Mouse (Mus musculus) limb, embryonic 13.5 days (tissue): ENCODE data around the gene Zfp518b. TPM values are rescaled to one million over a fixed set of nuclear protein-coding genes. Genes with fewer than 3 reads are reported as not detected.
A peak's percentile ranks its signal among the peaks of the same experiment; 100 is the strongest.

ENCODE experiments used
- ATAC-seq: fragments of 200-750 bp; cut with Nextera tagmentation; 2 replicates; pipeline ENCODE4 v1.8.0; 2017; ENCODE audit warnings: low read depth, moderate number of reproducible peaks, moderate TSS enrichment; ENCODE audit not compliant: low FRiP score
- H3K27ac ChIP-seq: fragments of 300-500 bp; sonication (generic); 2 replicates; pipeline ENCODE4 v1.5.1; 2015; ENCODE audit warnings: inconsistent platforms, mild to moderate bottlenecking, moderate library complexity
- H3K27me3 ChIP-seq: fragments of 300-500 bp; sonication (generic); 2 replicates; pipeline ENCODE4 v1.6.1; 2015; ENCODE audit warnings: mild to moderate bottlenecking, inconsistent platforms
- H3K36me3 ChIP-seq: fragments of 300-500 bp; sonication (generic); 2 replicates; pipeline ENCODE4 v1.6.1; 2015; ENCODE audit warnings: inconsistent platforms, mild to moderate bottlenecking, moderate library complexity
- H3K4me1 ChIP-seq: fragments of 300-500 bp; sonication (generic); 2 replicates; pipeline ENCODE4 v1.6.1; 2015; ENCODE audit warnings: inconsistent platforms
- H3K4me2 ChIP-seq: fragments of 300-500 bp; sonication (generic); replicated peaks from 2 replicates; pipeline ENCODE4 v1.6.1; 2015; ENCODE audit warnings: inconsistent platforms, mild to moderate bottlenecking, moderate library complexity
- H3K4me3 ChIP-seq: fragments of 300-500 bp; sonication (generic); 2 replicates; pipeline ENCODE4 v1.5.1; 2015; ENCODE audit warnings: moderate library complexity, mild to moderate bottlenecking, inconsistent platforms
- H3K9ac ChIP-seq: fragments of 300-500 bp; sonication (generic); 2 replicates; pipeline ENCODE4 v1.6.1; 2015; ENCODE audit warnings: mild to moderate bottlenecking, inconsistent platforms
- H3K9me3 ChIP-seq: fragments of 300-500 bp; sonication (generic); 2 replicates; pipeline ENCODE4 v1.6.1; 2016; ENCODE audit warnings: inconsistent platforms
- WGBS: fragments of 180-500 bp; shearing (Covaris S2); methylation state at CpG from one replicate; pipeline ENCODE4 v1.1.7; 2015; 5-methylcytosine and 5-hydroxymethylcytosine counted together
- polyA plus RNA-seq: library from polyadenylated mRNA; unstranded; fragments of >200 nt; fragmentation: Nextera tagmentation; extraction: Ambion mirVana; gene quantifications from 2 replicates; pipeline ENCODE4 v1.2.1, GENCODE M21; 2015

Gene Zfp518b
- polyA plus RNA-seq, 1 experiment from 2014 or later = 26.7 TPM

- no peak overlapping the region for H3K9ac ChIP-seq
- H3K4me3 ChIP-seq = no peak overlapping the region
- no peaks in the 10 kb centered on the region for H3K36me3 ChIP-seq
- no peak for ATAC-seq
- no peaks in the 10 kb centered on the region for H3K27me3 ChIP-seq
- WGBS = 51% methylated on average over 6 of the region's 6 CpGs
- H3K4me1 ChIP-seq = no peaks in the 10 kb centered on the region
- no peak overlapping the region for H3K4me2 ChIP-seq
- H3K27ac ChIP-seq = no peak overlapping the region
- H3K9me3 ChIP-seq = no peaks in the 10 kb centered on the region
Measured at GRCm38 (mm10) chr5:38656204-38656603, 28.4 kb downstream of the Zfp518b start.

- ATAC-seq = no peak
- Histone ChIP-seq H3K4me1 (no peaks in the 10 kb centered on the region), H3K9ac (no peak overlapping the region), H3K27ac (no peak overlapping the region), H3K4me3 (no peak overlapping the region), H3K36me3 (no peaks in the 10 kb centered on the region), H3K27me3 (no peaks in the 10 kb centered on the region), H3K4me2 (no peak overlapping the region), H3K9me3 (no peaks in the 10 kb centered on the region)
- 70% methylated on average over 12 of the region's 12 CpGs for WGBS
Measured at GRCm38 (mm10) chr5:38655421-38655928, 29.2 kb downstream of the Zfp518b start.

GRCm38 (mm10) chr5:38654571-38654970, 30.1 kb downstream of the Zfp518b start:
- H3K36me3 ChIP-seq = no peaks in the 10 kb centered on the region
- no peak overlapping the region for H3K27ac ChIP-seq
- no peak overlapping the region for H3K4me3 ChIP-seq
- no peak overlapping the region for H3K9ac ChIP-seq
- WGBS = 56% methylated on average over 1 of the region's 1 CpGs
- H3K4me1 ChIP-seq = no peaks in the 10 kb centered on the region
- no peak for ATAC-seq
- H3K9me3 ChIP-seq = no peaks in the 10 kb centered on the region
- H3K27me3 ChIP-seq = no peaks in the 10 kb centered on the region
- no peak overlapping the region for H3K4me2 ChIP-seq

- H3K4me2 ChIP-seq = no peak overlapping the region
- no peak overlapping the region for H3K4me3 ChIP-seq
- H3K4me1 ChIP-seq = no peaks in the 10 kb centered on the region
- H3K9me3 ChIP-seq = no peaks in the 10 kb centered on the region
- no peak for ATAC-seq
- no peak overlapping the region for H3K9ac ChIP-seq
- no peak overlapping the region for H3K27ac ChIP-seq
- 80% methylated on average over 2 of the region's 2 CpGs for WGBS
- no peaks in the 10 kb centered on the region for H3K27me3 ChIP-seq
- H3K36me3 ChIP-seq = no peaks in the 10 kb centered on the region
Measured at GRCm38 (mm10) chr5:38653101-38653500, 31.5 kb downstream of the Zfp518b start.

- no peak overlapping the region for H3K27ac ChIP-seq
- no peaks in the 10 kb centered on the region for H3K27me3 ChIP-seq
- peaks cover 5% of the 10 kb centered on the region; the same call in 1 of the 2 replicates for H3K9me3 ChIP-seq
- H3K4me3 ChIP-seq = no peak overlapping the region
- no peak overlapping the region for H3K4me2 ChIP-seq
- no peak for ATAC-seq
- H3K4me1 ChIP-seq = no peaks in the 10 kb centered on the region
- H3K9ac ChIP-seq = no peak overlapping the region
- WGBS = 59% methylated on average over 5 of the region's 5 CpGs
- H3K36me3 ChIP-seq = no peaks in the 10 kb centered on the region
Measured at GRCm38 (mm10) chr5:38651455-38651854, 33.2 kb downstream of the Zfp518b start.

GRCm38 (mm10) chr5:38641526-38641925, 43.1 kb downstream of the Zfp518b start:
- H3K9ac ChIP-seq = no peak overlapping the region
- H3K36me3 ChIP-seq = no peaks in the 10 kb centered on the region
- H3K4me3 ChIP-seq = no peak overlapping the region
- ATAC-seq = no peak
- no peak overlapping the region for H3K4me2 ChIP-seq
- 0 out of 2 replicates have a peak, but pooled peaks cover 2% of the 10 kb centered on the region for H3K9me3 ChIP-seq
- no peaks in the 10 kb centered on the region for H3K4me1 ChIP-seq
- no peaks in the 10 kb centered on the region for H3K27me3 ChIP-seq
- H3K27ac ChIP-seq = no peak overlapping the region

- H3K4me3 ChIP-seq = no peak overlapping the region
- 80% methylated on average over 5 of the region's 5 CpGs for WGBS
- no peaks in the 10 kb centered on the region for H3K9me3 ChIP-seq
- H3K27ac ChIP-seq = no peak overlapping the region
- no peak for ATAC-seq
- H3K9ac ChIP-seq = no peak overlapping the region
- H3K36me3 ChIP-seq = no peaks in the 10 kb centered on the region
- no peak overlapping the region for H3K4me2 ChIP-seq
- peaks cover 30% of the 10 kb centered on the region for H3K4me1 ChIP-seq
- no peaks in the 10 kb centered on the region for H3K27me3 ChIP-seq
Measured at GRCm38 (mm10) chr5:38636301-38636749, 48.3 kb downstream of the Zfp518b start.

- Histone ChIP-seq H3K27me3 (no peaks in the 10 kb centered on the region), H3K36me3 (no peaks in the 10 kb centered on the region), H3K9me3 (no peaks in the 10 kb centered on the region), H3K9ac (no peak overlapping the region), H3K4me3 (no peak overlapping the region), H3K4me2 (no peak overlapping the region), H3K27ac (peak overlapping the region; percentile 44; the same call in 1 of the 2 replicates), H3K4me1 (peaks cover 30% of the 10 kb centered on the region)
- 85% methylated on average over 1 of the region's 1 CpGs for WGBS
- no peak for ATAC-seq
Measured at GRCm38 (mm10) chr5:38635696-38636095, 48.9 kb downstream of the Zfp518b start.

GRCm38 (mm10) chr5:38634321-38635164, 50.1 kb downstream of the Zfp518b start:
- no peaks in the 10 kb centered on the region for H3K9me3 ChIP-seq
- peaks cover 30% of the 10 kb centered on the region for H3K4me1 ChIP-seq
- H3K4me3 ChIP-seq = no peak overlapping the region
- H3K27ac ChIP-seq = peak overlapping the region; percentile 52
- no peak overlapping the region; the same call in 1 of the 2 replicates for H3K4me2 ChIP-seq
- peak; percentile 37; the same call in 1 of the 2 replicates for ATAC-seq
- H3K27me3 ChIP-seq = no peaks in the 10 kb centered on the region
- no peak overlapping the region for H3K9ac ChIP-seq
- H3K36me3 ChIP-seq = no peaks in the 10 kb centered on the region
- WGBS = 39% methylated on average over 11 of the region's 11 CpGs

GRCm38 (mm10) chr5:38632463-38633449, 51.9 kb downstream of the Zfp518b start:
- Histone ChIP-seq H3K9ac (no peak overlapping the region), H3K27me3 (no peaks in the 10 kb centered on the region), H3K9me3 (no peaks in the 10 kb centered on the region), H3K36me3 (no peaks in the 10 kb centered on the region), H3K4me2 (no peak overlapping the region), H3K27ac (no peak overlapping the region), H3K4me3 (no peak overlapping the region), H3K4me1 (peaks cover 37% of the 10 kb centered on the region)
- WGBS = 59% methylated on average over 13 of the region's 13 CpGs
- no peak for ATAC-seq

GRCm38 (mm10) chr5:38628023-38628422, 56.6 kb downstream of the Zfp518b start:
- Histone ChIP-seq H3K9me3 (peaks cover 3% of the 10 kb centered on the region; the same call in 1 of the 2 replicates), H3K4me2 (no peak overlapping the region), H3K4me1 (peaks cover 9% of the 10 kb centered on the region), H3K36me3 (no peaks in the 10 kb centered on the region), H3K27ac (no peak overlapping the region), H3K27me3 (no peaks in the 10 kb centered on the region), H3K4me3 (no peak overlapping the region), H3K9ac (no peak overlapping the region)
- no peak for ATAC-seq
- WGBS = 50% methylated on average over 2 of the region's 2 CpGs

GRCm38 (mm10) chr5:38626883-38627282, 57.7 kb downstream of the Zfp518b start:
- no peaks in the 10 kb centered on the region for H3K27me3 ChIP-seq
- no peaks in the 10 kb centered on the region for H3K36me3 ChIP-seq
- no peak overlapping the region for H3K9ac ChIP-seq
- no peak overlapping the region for H3K4me2 ChIP-seq
- no peak overlapping the region for H3K27ac ChIP-seq
- H3K4me3 ChIP-seq = no peak overlapping the region
- no peak for ATAC-seq
- H3K9me3 ChIP-seq = peaks cover 3% of the 10 kb centered on the region; the same call in 1 of the 2 replicates
- 28% methylated on average over 3 of the region's 3 CpGs for WGBS
- H3K4me1 ChIP-seq = peaks cover 7% of the 10 kb centered on the region
